Mouse (Mus musculus): ENCODE data around the gene Cpz. TPM values are rescaled to one million over a fixed set of nuclear protein-coding genes. Genes with fewer than 3 reads are reported as not detected.

The Cpz gene
- not detected in 2 replicates for polyA plus RNA-seq (2012; ENCODE audit: low replicate concordance)

DNA sequence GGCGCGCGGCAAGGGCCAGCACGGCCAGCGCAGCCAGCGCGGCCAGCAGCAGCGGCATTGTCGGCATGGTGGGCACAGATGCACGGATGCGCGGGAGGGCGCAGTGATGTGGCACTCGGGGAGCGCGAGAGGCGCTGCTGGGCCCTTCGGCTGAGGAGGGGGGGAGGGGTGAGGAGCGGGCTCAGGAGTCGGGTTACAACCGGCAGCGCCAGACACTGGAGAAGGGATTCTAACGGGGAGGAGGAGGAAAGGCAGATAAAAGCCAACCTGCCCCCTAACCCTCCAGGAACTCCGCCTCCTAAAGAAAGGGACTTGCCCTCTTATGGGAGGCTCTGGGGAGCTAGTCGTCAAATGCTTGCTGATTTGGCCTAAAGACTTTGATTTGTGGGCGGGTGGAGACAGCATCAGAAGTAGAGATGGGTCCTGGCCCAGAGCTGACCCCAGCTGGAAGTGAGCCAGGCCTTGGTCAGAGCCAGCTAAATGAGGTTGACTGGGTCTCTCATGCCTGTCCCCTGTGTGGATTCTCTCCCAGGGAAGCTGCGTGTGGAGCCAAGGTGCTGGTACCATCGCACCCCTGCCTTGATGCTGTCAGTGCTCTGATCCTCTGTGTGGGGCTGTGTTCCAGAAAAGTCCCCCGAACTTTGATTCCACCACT lies at the start of gene Cpz:
Cpz (minus strand) TSS at position 230 of the 655 bp plus-strand sequence.

DNA sequence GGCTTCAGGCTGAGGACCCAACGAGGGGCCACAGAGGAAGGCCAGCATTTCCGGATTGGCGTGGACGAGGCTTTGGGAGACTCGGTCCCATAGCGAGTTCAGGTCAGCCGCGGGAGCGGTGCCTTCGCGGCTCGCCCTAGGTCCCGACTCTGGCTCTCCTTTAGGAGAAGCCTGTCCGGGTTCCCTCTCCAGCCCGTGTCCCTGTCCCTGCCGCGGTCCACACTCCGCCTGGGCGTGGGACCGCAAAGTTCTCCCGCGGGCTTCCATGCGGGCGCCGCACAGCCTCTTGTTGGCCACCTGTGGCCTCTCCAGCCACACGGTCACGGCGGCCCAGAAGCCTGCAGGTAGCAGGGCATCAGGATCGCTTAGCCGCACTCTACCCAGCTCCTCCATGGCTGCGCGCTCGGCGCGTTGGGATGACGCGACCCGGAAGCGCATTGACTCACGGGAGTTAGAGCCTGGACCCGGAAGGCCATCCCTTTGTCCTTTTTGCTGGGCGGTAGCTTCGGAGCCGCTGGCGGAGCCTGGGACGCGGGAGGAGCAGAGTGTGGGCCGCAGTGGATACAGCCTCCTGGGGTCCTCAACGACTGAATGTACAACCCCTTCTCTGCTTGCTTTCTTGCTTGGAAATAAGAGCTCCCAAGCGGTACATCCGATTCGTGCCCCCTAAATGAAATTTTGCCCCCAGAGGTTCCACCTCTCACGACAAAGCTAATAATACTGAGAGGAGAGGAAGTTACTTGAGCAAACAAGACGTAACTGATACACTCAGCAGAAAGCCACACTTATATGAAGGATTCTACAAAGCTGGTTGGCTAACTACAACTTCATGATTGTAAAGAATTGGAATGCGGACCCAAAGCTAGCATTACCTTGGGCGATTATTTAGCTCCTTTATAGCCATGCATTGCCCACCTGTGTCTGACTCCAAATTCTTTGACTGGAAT lies 49.4 kb upstream of the Cpz start, which contains the start of gene Trmt44:
Trmt44 (minus strand) TSS at position 418 of the 947 bp plus-strand sequence.

Other genes starting within 250 kb of the Cpz start
- gene Adra2c, start 247.4 kb downstream of the Cpz start, polyA plus RNA-seq (2012; ENCODE audit: low replicate concordance), result not detected in 2 replicates
- not detected in 2 replicates for gene Hmx1, start 136.6 kb downstream of the Cpz start, polyA plus RNA-seq (2012; ENCODE audit: low replicate concordance)
- 3.0 and 4.3 TPM in 2 replicates for gene Trmt44, start 49.4 kb upstream of the Cpz start, polyA plus RNA-seq (2012; ENCODE audit: low replicate concordance)
- 36.9 and 39.6 TPM in 2 replicates for gene Acox3, start 57.3 kb upstream of the Cpz start, polyA plus RNA-seq (2012; ENCODE audit: low replicate concordance)
- gene Htra3, start 154.1 kb upstream of the Cpz start, polyA plus RNA-seq (2012; ENCODE audit: low replicate concordance), result 1.0 and 1.1 TPM in 2 replicates
- 14.3 and 25.4 TPM in 2 replicates for gene Sh3tc1, start 214.3 kb upstream of the Cpz start, polyA plus RNA-seq (2012; ENCODE audit: low replicate concordance)
- 1.3 and 2.8 TPM in 2 replicates for gene Ablim2, start 232.2 kb upstream of the Cpz start, polyA plus RNA-seq (2012; ENCODE audit: low replicate concordance)